Comparison of ENCODE assay signal across 8 mouse cellular contexts in the genomic region with DNA sequence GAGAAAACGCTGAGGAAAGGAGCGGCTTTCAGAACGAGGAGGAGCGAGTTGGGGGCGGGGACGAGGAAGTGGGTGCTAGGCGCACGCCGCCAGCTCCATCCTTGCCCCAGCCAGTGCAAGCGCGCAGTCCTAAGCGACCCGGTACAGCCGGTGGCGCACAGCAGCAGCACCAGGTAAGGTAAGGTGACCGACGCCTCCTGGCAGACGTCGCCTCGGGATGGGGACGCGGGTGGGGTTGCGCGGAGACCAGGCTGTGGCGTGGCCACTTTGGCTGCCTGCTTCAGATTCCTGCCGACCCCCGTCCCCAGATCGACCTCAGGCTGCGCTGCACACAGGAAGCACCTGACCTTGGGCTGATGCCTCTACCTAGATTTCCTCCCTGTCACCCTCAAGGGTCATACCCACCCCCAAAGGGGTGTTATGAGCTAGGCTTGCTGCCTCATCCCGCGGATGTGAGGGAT. TPM values are rescaled to one million over a fixed set of nuclear protein-coding genes. Genes with fewer than 3 reads are reported as not detected.
A peak's percentile ranks its signal among the peaks of the same experiment; 100 is the strongest.
DNase-seq lines count a peak whose midpoint lies in the region; ATAC-seq and TF ChIP-seq lines count a peak whose summit lies in the region.

A gene (plus strand): TSS at position 109 of the 461 bp plus-strand sequence.

- no peaks in the 10 kb centered on the region for H3K9me3 ChIP-seq in kidney, postnatal 0 days (replicated peaks; ENCODE audit: low read length)
- H3K9me3 ChIP-seq in forebrain, embryonic 15.5 days = no peaks in the 10 kb centered on the region
- H3K9me3 ChIP-seq in limb, embryonic 11.5 days (ENCODE audit: control insufficient read depth, low read length) = no peaks in the 10 kb centered on the region

- H3K9ac ChIP-seq in kidney, postnatal 0 days (ENCODE audit: low read depth, low read length) = no peak within 1 kb of the TSS
- peak within 1 kb of the TSS; percentile 32 for H3K9ac ChIP-seq in forebrain, embryonic 15.5 days (replicated peaks)
- no peak within 1 kb of the TSS; the same call in 1 of the 2 replicates for H3K9ac ChIP-seq in limb, embryonic 11.5 days (ENCODE audit: low read length)

- no peak for TF ChIP-seq CTCF in kidney, postnatal 0 days (IDR thresholded peaks at IDR 0.05; ENCODE audit: low read depth)
- TF ChIP-seq CTCF in kidney, adult 2 months (conservative IDR thresholded peaks at IDR 0.05; ENCODE audit: insufficient read depth, insufficient read length, low read depth, low read length) = no peak

- H3K27ac ChIP-seq in kidney, postnatal 0 days = no peak within 1 kb of the TSS
- no peak within 1 kb of the TSS for H3K27ac ChIP-seq in kidney, adult 2 months (ENCODE audit: insufficient read depth, low read depth, low read length)
- no peak within 1 kb of the TSS for H3K27ac ChIP-seq in forebrain, embryonic 15.5 days (replicated peaks)
- no peak within 1 kb of the TSS for H3K27ac ChIP-seq in limb, embryonic 11.5 days (replicated peaks; ENCODE audit: low read depth, low read length)

- H3K4me2 ChIP-seq in kidney, postnatal 0 days (ENCODE audit: low read length) = peak within 1 kb of the TSS; percentile 54
- peak within 1 kb of the TSS; percentile 62 for H3K4me2 ChIP-seq in forebrain, embryonic 15.5 days (replicated peaks)
- peak within 1 kb of the TSS; percentile 50 for H3K4me2 ChIP-seq in limb, embryonic 11.5 days (ENCODE audit: low read depth, severe bottlenecking)

- peaks cover 10% of the 10 kb centered on the region; the same call in 1 of the 2 replicates for H3K27me3 ChIP-seq in kidney, postnatal 0 days (ENCODE audit: insufficient read depth, low read length)
- no peaks in the 10 kb centered on the region for H3K27me3 ChIP-seq in kidney, adult 2 months (replicated peaks; ENCODE audit: control insufficient read depth, insufficient read depth, low read length)
- peaks cover 10% of the 10 kb centered on the region; the same call in 1 of the 2 replicates for H3K27me3 ChIP-seq in forebrain, embryonic 15.5 days
- H3K27me3 ChIP-seq in limb, embryonic 11.5 days (ENCODE audit: control insufficient read depth, insufficient read depth, low read length) = peaks cover 22% of the 10 kb centered on the region

- no peaks in the 10 kb centered on the region for H3K36me3 ChIP-seq in kidney, postnatal 0 days (ENCODE audit: insufficient read depth, low read length)
- no peaks in the 10 kb centered on the region for H3K36me3 ChIP-seq in kidney, adult 2 months (ENCODE audit: control insufficient read depth, insufficient read depth, low read length)
- H3K36me3 ChIP-seq in forebrain, embryonic 15.5 days = no peaks in the 10 kb centered on the region
- H3K36me3 ChIP-seq in limb, embryonic 11.5 days (ENCODE audit: control insufficient read depth, insufficient read depth, low read length) = no peaks in the 10 kb centered on the region

- H3K4me3 ChIP-seq in kidney, postnatal 0 days (replicated peaks; ENCODE audit: low read depth, low read length) = no peak within 1 kb of the TSS
- H3K4me3 ChIP-seq in kidney, adult 2 months (ENCODE audit: insufficient read depth, low read depth, low read length) = no peak within 1 kb of the TSS; the same call in 1 of the 2 replicates
- H3K4me3 ChIP-seq in forebrain, embryonic 15.5 days = peak within 1 kb of the TSS; percentile 45
- peak within 1 kb of the TSS; percentile 15 for H3K4me3 ChIP-seq in limb, embryonic 11.5 days (ENCODE audit: low read depth, low read length)

- no peak for TF ChIP-seq POLR2A in kidney, adult 2 months (IDR thresholded peaks at IDR 0.05; ENCODE audit: low read depth, low read length)

- no peak for ATAC-seq in kidney, postnatal 0 days (replicated peaks; ENCODE audit: low FRiP score, low read depth)
- peak; percentile 67; the same call in 1 of the 2 replicates for ATAC-seq in forebrain, embryonic 15.5 days (replicated peaks)
- no peak for ATAC-seq in limb, embryonic 11.5 days (ENCODE audit: insufficient number of reproducible peaks, low FRiP score, low TSS enrichment, low read depth)

- H3K4me1 ChIP-seq in kidney, postnatal 0 days (replicated peaks; ENCODE audit: insufficient read depth, low read length) = no peaks in the 10 kb centered on the region
- H3K4me1 ChIP-seq in kidney, adult 2 months (ENCODE audit: control insufficient read depth, insufficient read depth, low read length) = no peaks in the 10 kb centered on the region
- peaks cover 3% of the 10 kb centered on the region; the same call in 1 of the 2 replicates for H3K4me1 ChIP-seq in forebrain, embryonic 15.5 days
- no peaks in the 10 kb centered on the region for H3K4me1 ChIP-seq in limb, embryonic 11.5 days (ENCODE audit: control insufficient read depth, insufficient read depth, low read length)

- WGBS in kidney, postnatal 0 days = 2% methylated on average over 29 of the region's 31 CpGs
- WGBS in kidney, adult 2 months = 2% methylated on average over 31 of the region's 31 CpGs
- WGBS in forebrain, embryonic 15.5 days = 3% methylated on average over 28 of the region's 31 CpGs
- WGBS in limb, embryonic 11.5 days = 1% methylated on average over 29 of the region's 31 CpGs

- no peak for DNase-seq in kidney, postnatal 0 days (ENCODE audit: low spot score)
- DNase-seq in kidney, adult 2 months = no peak
- peak; percentile 49 for DNase-seq in R1 (ENCODE audit: low read depth, low spot score)
- no peak for DNase-seq in limb, embryonic 11.5 days (ENCODE audit: low spot score)
- peak; percentile 69 for DNase-seq in right cerebral cortex, adult 18-20 months
- no peak for DNase-seq in urinary bladder, postnatal 36 days (ENCODE audit: low spot score in 2 of 2)
- DNase-seq in layer of hippocampus, postnatal 14 days (ENCODE audit: low spot score in 2 of 2) = no peak

RNA-seq across cellular contexts. Expression of the gene that starts here (rescaled TPM):
- polyA plus RNA-seq in kidney, postnatal 0 days (2015; fragmentation: Nextera tagmentation; extraction: Ambion mirVana) = 0.05 TPM in 1 of 2 replicates, not detected in the other
- polyA plus RNA-seq in kidney, adult 2 months (2012; rRNA removed) = 0.50 and 0.53 TPM in 2 replicates
- polyA plus RNA-seq in forebrain, embryonic 15.5 days (2015; fragmentation: Nextera tagmentation; extraction: Ambion mirVana) = 0.33 and 0.42 TPM in 2 replicates
- not detected in 2 replicates for polyA plus RNA-seq in limb, embryonic 11.5 days (2014; fragmentation: Nextera tagmentation; extraction: Ambion mirVana)
- 1 to 10 TPM; 4.8 to 5.7 TPM for total RNA-seq in layer of hippocampus, postnatal 14 days (2021)

Comparison
In these comparisons a context has a peak if more than half of its experiments do, and no peak if none do; other contexts are left out.
1. Peak in ATAC-seq, H3K4me3 ChIP-seq, H3K9ac ChIP-seq and H3K4me2 ChIP-seq in forebrain, embryonic 15.5 days; RNA of the gene not detected or under 1 TPM.
2. DNase-seq: peak in R1 (single experiment) and right cerebral cortex, adult 18-20 months (single experiment); none in kidney, postnatal 0 days (single experiment), kidney, adult 2 months (single experiment), limb, embryonic 11.5 days (single experiment), urinary bladder, postnatal 36 days (0 of 2) and layer of hippocampus, postnatal 14 days (0 of 2).
3. Peak in every context shown above with its lines, with median percentiles within 50 percentile points of each other: H3K4me2 ChIP-seq.